Mouse (Mus musculus) frontal cortex, adult 2 months (tissue): Measurements from ENCODE around the gene Tmem164. TPM values are rescaled to one million over a fixed set of nuclear protein-coding genes. Genes with fewer than 3 reads are reported as not detected.

Source experiments
- DNase-seq, 2 experiments: peaks; one replicate each; pipeline ENCODE4 v3.0.0; 2022; ENCODE audit warnings: low spot score in 1 of 2; ENCODE audit errors: extremely low spot score in 1 of 2
- polyA plus RNA-seq: library from polyadenylated mRNA; depleted of rRNA; stranded (reverse); fragments of >200 nt; gene quantifications from 2 replicates; pipeline ENCODE4 v1.2.3, GENCODE M21; 2012

Gene Tmem164
- polyA plus RNA-seq, 1 experiment: 15.6 TPM

DNA sequence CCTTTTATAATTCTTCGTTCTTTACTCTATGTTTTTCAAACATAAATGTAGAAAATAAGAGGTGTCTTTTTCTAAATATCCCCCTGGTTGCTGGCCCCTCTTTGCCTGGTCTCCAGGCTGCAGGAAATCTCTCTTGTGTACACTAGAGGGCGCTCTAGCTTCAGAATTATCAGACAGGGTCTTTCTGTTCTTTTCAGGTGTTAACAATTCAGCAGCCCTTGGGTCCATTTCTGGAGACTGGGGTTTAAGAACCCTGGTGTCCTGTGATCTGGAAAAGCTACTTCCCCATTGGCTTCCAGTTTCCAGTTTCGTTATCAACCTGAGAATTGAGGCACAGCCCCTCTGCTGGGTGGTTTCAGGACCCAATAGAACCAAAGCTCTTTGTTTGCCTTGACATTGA, 140.6 kb downstream of the Tmem164 start:
- peak in 1 of 2 experiments; percentile 46 for DNase-seq

GRCm38 (mm10) chrX:142825309-142825708, 144.1 kb downstream of the Tmem164 start:
- no peak for DNase-seq

GRCm38 (mm10) chrX:142827644-142828043, 146.4 kb downstream of the Tmem164 start:
- no peak for DNase-seq

DNA sequence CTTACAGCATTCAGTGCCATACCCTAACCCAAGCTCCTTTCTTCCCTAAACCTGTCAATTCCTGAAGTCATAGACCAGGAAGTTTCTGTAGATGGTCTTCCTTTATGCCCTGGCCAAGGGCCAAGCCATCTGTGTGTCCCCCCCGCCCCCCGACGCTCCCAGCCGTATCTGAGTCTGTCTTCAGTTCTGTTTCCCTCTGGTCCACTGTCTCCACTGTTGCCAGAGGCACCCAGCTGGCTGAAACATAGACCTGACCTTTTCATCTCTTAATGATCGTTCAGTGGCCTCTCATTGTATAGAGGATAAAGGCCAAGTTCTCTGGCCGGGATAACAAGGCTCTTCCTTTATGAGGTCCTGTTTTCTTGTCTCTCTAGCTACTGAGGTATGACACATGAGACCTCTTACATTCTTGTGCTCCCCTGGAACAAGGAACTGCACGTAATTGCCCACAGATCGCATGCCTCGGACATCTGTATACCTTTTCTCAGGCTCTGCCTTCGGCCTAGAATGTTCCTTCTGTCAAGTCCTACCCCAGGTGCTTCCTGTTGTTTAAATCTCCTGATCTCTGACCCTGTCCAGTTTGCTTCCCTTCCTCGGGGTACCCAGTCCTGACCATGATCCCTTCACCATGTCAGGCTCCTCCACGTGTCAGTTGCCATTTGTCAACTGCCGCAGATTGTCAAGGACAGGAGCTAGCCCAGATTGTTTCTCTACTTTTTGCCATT, 147.1 kb downstream of the Tmem164 start:
- no peak for DNase-seq

GRCm38 (mm10) chrX:142829267-142829666, 148.1 kb downstream of the Tmem164 start:
- DNase-seq: no peak

DNA sequence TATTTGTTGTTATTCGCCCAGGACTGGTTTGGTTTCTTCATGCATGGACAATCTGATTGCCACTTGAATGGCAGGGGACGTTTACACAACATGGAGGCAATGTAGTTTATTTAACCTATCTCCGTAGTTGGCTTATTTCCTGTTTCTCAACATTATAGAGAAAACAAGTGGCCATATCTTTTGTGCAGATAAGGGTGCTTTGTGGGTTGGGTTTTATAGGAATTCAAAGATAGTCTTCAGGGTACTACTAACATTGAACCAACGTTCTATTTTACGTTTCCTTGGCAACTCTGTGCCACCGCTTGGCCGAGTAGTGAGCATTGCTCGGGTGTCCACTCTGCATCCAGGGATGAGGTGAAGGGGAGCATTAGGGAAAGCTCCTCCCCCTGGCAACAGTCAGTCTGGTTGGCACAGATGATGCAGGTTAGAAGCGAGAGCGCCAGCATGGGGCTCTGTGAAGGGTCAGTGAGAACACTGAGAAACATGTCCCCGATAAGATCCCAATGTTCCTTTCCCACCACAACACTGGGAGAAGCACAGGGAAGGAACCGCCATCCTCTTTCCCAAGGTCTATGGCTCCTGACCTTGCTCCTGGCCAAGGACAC, 148.8 kb downstream of the Tmem164 start:
- DNase-seq: no peak

- no peak for DNase-seq
Measured at GRCm38 (mm10) chrX:142830572-142830971, 149.4 kb downstream of the Tmem164 start.

DNA sequence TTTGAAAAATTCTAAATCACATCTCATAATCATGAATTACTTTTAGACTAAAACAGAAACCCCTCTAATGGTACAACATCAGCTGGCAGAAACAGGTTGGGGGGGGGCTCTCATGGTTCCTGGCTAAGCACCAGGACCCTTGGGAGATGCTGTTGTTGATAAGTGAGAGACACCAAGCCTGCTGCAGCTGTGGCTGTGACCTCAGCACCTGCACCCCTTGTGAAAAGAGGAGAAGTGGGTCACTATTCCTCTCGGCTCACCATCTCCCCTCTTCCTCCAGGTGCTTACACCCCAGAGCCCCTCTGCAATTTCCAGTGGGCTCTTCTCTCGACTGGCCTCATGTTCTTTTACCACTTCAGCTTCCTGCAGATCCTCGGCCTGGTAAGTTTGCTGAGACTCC, 151.0 kb downstream of the Tmem164 start:
- DNase-seq: no peak

GRCm38 (mm10) chrX:142833164-142833796, 152.1 kb downstream of the Tmem164 start:
- DNase-seq: no peak

GRCm38 (mm10) chrX:142834807-142835206, 153.6 kb downstream of the Tmem164 start:
- DNase-seq: no peak

DNA sequence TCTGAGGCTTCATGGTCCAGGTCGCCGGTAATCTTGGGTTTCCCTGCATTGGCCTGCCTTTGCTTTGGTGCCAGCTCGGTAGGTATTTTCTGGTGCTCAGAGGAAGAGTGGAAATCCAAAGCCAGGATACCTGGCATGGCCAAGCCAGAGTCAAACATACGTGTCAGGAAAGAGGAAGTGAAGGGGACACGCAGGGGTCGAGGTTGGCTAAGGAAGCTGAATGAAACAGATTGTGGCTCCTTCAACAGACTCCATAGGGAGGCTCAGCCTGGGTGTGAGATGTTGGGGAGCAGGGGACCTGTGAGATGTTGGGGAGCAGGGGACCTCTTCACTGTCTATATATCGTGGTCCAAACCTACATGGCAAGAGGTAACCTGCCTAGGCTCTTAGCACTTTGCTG, 155.2 kb downstream of the Tmem164 start:
- no peak for DNase-seq

DNA sequence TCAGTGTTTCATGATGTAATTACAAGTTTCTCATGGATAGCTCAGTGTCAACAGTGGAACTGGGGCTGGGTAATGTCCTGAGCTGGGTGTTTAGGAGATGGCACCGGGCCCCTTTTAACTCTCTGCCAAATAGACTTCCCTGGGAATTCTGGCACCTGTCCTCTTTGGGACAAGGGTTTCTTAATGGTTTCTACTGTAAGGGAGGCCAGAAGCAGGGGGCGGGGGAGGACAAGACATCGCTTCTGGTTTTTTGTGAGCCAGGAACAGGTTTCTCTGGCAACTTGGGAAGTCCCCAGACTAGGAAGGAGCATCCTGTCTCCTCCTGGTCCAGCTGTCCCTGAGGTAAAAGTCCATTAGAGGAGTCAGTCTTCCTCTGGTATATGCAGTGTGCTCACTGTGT, 156.1 kb downstream of the Tmem164 start:
- DNase-seq: no peak

DNA sequence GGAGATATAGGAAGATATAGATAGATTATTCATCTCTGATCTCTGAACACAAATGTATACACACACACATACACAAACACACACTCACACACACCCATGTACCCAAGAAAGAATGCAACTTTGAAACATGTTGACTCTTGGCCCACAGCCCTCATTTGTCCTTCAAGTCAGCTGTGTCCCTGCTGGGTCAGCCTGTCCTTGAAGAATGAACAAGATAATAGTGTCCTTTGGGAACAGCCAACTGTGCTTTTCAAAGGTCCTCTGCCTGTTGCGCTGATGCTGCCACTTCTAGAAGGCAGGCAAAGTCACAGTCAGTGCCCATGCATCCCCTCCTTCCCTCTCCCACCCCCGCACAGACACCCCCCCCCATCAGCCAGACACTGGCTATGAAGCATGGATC, 157.6 kb downstream of the Tmem164 start:
- no peak for DNase-seq

- DNase-seq: no peak
Measured at GRCm38 (mm10) chrX:142839411-142839810, 158.2 kb downstream of the Tmem164 start.

DNA sequence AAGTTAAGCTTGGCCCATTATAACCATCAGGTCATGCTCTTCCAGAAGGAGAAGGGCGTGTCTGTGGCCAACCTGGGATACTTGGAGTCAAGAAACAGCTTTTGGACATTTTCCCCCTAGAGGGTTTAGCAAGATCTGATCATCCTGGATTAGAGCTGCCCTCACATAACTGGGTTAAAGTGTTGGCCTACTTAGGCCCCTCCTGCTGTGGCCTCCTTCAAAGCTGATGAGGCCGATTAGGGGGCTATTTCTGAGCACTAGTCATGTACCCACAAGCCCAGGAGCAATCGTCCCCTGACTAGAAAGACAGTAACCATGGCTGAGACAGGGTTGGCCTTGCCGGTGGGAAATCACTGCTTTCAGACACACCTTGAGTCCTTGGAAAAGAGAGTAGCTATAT, 160.7 kb downstream of the Tmem164 start:
- DNase-seq: no peak

- DNase-seq: no peak
Measured at GRCm38 (mm10) chrX:142846266-142846665, 165.1 kb downstream of the Tmem164 start.

DNA sequence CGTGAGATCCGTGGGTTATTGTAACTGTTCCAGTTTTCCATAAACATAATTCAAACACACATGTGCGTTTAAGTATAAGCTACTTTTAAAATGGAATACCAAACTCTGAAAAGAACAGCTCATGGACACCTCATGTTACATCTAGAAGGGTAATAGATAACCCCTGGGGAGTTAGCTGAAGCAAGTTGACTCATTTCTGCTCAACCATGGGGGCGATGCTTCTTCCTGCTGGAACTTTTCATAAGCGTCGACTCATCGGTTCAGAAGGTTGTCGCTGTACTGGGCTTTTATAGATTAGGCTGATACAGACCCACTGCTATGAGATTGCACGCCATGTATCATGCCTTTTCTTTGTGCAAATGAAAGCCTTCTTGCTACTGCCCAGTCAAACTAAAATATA, 166.8 kb downstream of the Tmem164 start:
- no peak for DNase-seq

GRCm38 (mm10) chrX:142869844-142870243, 188.6 kb downstream of the Tmem164 start:
- no peak for DNase-seq

- no peak for DNase-seq
Measured at GRCm38 (mm10) chrX:142882255-142882654, 201.0 kb downstream of the Tmem164 start.

GRCm38 (mm10) chrX:142883593-142883992, 202.4 kb downstream of the Tmem164 start:
- no peak for DNase-seq

- DNase-seq: no peak
Measured at GRCm38 (mm10) chrX:142885962-142886361, 204.8 kb downstream of the Tmem164 start.
